Mouse (Mus musculus) left cerebral cortex, adult 11 months (tissue): Measurements from ENCODE around the gene Ttll10.

Source experiments
- DNase-seq: peaks from one replicate; pipeline ENCODE4 v3.0.0; 2022; ENCODE audit warnings: low spot score

Gene Ttll10

DNA sequence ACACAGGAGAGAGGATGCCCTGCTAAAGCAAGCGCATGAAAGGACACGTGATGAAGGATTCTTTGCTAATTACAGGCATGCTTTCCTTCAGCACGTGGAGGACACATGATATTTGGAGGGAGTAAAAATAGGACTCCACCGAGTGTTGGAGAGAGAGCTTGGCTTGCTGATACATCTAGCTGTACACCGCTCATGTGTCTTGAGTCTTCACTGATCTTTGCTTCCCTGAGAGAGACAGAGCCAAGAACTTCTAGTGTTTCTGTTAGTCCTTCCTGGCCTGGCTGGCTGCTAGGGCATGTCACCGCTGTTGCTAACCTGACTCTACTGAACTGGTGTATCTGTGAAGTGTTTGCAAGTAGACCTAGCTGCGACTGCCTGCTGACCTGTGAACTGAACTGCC lies 35.0 kb downstream of the Ttll10 start:
- no peak for DNase-seq

DNA sequence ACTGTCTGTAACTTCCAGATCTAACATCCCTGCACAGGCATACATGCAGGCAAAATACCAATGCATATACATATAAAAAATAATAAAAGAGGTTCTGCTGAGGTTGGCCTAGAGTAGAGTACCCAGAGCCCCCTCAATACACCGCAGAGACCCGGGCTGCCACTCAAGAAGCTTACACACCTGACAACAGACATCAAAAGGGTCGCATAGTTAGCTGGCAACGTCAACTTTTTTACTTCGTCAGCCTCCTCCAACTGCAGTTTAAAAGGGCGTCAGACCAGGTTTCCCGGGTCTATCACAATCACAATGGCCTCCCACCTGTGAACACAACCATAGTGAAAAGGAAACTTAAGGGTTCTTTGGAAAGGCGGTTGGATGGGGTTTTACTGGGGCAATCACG lies 35.7 kb downstream of the Ttll10 start:
- DNase-seq = no peak

DNA sequence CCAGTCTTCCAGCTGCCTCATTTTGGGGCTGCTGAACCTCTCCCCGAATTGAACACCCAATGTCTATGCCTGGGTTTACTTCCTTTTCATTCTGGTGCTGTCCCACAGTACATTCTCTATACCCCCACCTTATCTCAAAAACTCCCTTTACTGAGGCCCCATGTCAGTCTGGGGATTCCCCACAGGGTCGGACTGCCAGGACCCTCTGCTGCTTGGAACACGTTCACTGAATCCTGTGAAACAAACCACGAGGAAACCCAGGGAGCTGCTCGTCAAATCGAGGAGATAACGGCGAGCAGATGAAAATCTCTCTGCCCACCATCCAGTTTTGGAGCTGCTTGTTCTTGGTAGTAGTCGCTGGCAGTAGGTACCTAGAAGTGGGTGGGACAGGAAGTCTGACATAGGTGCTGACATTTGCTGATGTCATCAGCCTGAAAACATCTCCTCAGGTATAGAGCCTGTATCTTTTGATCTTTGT lies 37.2 kb downstream of the Ttll10 start:
- no peak for DNase-seq

DNA sequence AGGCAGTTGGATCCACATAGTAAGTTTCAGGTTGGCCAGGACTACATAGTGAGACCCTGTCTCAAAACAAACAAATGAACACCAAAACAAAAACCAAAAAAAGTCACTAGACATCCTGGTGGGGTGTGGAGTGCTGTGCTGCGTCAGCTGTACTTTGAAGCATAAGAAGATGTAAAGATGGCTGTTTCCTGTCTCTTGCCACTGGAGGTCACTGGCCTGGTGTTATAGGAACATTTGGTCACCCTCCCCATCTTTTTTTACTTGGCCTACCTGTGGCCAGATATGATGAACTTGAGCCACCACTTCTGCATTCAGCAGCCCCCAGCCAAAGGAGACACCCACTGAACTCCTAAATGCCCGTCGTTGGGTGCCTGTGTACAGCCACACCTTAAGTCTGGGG lies 37.8 kb downstream of the Ttll10 start:
- DNase-seq = no peak

DNA sequence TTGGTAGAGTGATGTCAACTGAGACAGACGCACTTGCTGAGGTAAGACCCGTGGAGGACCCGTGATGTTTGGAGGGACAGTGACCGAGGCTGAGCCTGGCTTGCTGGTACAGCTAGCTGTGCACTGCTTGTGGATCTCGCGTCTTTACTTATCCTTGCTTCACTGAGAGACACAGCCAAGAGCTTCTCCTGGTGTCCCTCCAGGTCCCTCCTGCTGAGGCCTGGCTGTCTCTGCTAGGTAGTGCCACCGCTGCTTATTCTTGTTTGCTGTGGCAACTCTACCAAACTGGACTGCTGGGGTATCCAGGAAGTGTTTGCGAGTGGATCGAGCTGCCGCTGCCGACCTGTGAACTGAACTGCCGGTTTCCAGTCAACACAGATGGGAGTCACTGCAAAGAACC lies 39.4 kb downstream of the Ttll10 start:
- no peak for DNase-seq

DNA sequence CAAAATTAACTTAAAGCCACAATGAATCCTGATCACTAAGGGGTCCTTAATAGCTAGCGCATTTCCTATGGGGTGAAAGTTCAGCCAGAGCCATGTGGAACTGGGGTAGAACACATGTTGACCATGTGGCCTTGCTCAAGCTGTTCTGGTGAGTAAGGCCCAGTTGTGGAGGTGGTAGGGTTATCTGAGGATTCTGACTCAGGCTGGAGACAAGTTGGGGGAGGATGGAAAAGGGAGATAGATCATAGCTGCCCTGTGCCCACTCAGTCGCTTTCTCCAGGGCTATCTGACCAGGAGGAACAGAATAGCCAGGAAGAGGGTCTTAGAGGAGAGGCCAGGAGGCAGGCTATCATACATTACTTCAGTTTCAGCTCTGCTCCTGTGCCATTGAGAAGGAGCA lies 44.8 kb downstream of the Ttll10 start:
- DNase-seq = no peak

DNA sequence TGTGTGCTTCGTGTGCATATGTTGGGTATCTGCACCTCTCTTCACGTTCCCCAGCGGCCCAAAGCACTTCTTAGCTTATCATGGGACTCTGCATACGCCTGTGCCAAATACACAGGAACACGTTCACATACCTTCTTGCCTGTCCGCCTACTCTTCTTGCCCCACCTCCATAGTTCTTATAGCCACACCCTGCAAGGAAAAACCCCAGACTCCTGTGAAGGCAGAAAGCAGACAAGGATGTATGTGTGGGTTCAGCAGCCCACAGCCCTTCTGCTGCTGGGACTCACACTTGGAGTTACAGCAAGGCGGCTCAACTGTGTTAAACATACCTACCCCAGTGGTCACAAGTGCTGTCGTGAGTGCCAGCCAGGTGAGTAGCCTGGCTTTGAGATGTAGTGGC lies 45.6 kb downstream of the Ttll10 start, which contains the start of gene Tnfrsf4:
Tnfrsf4 (plus strand) TSS at position 207 of the 400 bp plus-strand sequence.
- DNase-seq = peak; percentile 39

DNA sequence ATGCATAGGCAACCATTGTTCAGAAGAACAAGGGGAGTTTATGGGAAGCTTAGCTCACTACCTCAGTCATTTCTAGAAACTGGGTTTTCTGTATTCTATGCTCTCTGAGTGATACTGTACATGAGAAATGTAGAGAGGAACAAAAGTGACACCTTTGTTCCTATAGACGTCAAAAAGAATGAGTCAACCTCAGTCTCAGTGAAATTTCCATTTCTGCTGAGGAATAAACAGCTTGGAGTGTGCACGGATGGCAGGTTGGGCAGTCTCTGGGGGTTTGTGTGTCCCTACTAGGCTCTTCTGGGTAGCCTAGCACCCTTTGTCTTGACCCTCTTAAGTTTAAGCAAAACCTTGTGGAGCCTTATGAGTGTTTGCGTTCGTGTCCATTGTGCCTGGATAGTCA lies 50.8 kb downstream of the Ttll10 start:
- DNase-seq = no peak

DNA sequence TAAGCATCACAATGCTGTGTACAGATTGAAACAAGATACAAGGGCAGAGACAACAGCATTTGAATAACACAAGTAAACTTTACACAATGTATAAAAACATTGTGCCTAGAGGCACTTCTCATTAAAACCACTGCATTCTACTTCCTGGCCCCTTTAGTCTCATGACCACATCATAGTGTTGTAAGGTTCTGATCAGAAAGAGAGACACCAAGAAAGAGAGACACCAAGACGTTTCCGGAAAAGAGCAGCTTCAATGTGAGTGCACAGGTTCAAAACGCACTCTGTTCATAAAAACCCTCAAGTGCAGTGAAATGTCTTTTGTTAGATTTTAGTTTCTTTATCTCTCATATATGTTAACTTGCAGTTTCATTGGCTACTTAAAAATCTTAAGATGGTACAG lies 55.1 kb downstream of the Ttll10 start:
- DNase-seq = no peak

DNA sequence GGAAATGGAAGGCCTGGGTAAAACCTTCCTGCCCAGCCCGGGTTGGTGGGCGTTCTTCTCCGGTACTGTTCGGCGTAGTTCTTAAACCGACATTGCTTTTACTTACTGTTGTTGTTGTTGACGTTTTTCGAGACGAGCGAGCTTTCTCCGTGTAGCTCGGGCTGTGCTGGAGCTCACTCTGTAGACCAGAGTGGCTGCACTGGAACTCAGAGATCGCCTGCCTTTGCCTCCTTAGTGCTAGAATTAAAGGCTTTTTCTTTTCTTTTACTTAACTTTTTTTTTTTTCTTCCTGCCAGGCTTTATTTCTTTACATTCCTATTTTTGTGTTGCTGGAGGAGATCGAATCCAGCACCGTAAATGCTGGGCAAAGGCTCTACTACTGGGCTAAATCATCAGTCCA lies 65.6 kb downstream of the Ttll10 start:
- no peak for DNase-seq

DNA sequence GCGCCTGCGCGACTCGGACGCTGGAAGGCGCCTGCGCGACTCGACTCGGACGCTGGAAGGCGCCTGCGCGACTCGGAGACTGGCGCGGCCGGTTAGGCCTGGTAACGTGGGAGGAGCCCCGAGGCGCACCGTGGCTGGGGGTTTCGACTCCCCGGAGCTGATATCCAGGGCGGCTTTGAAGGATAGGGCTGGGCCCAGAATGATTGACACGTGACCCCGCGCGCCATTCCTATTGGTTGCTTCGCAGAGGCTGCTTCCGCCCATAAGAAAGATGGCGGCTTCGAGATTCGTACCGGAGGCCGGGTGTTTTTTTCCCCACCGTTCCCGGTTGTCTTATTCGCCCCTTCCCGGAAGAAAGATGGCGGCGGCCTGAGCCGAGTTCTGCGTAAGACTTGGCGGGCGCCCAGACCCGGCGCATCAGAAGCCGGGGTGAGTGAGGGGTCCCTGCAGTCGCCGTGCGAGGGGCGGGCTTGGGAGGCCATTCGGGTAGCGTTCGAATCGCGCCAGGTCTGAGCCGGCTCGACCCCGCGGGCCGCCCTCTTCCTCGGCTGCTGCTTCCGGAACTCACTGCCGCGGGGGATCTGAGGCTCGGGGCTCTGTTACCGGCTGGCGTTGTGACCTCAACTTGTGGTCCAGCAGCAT lies 66.2 kb downstream of the Ttll10 start:
- DNase-seq = peak; percentile 95

DNA sequence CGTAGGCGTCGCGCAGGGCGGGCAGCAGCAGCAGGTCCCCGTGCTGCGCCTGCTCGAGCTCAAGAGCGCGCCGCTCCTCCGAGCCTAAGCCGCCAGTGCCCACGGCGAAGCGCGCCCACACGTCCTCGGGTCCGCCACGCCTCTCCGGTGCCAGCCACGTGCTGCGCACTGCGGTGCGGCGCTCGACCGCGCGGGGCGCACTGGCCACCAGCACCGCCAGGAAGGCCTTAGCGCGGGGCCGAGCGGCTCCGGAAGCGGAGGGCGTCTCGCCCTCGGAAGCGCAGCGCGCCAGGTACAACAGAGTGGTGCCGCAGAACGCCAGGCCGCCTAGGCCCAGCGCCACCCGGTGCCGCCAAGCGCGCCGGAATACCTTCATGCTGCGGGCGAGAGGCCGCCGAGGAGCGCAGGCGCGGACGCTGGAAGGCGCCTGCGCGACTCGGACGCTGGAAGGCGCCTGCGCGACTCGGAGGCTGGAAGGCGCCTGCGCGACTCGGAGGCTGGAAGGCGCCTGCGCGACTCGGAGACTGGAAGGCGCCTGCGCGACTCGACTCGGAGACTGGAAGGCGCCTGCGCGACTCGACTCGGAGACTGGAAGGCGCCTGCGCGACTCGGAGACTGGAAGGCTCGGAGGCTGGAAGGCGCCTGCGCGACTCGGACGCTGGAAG lies 66.8 kb downstream of the Ttll10 start, which contains the start of the genes B3galt6 and Sdf4:
B3galt6 (minus strand) TSS at position 409 of the 665 bp plus-strand sequence.
Sdf4 (plus strand) TSS at position 632 of the 665 bp plus-strand sequence.
- DNase-seq = peak; percentile 83

DNA sequence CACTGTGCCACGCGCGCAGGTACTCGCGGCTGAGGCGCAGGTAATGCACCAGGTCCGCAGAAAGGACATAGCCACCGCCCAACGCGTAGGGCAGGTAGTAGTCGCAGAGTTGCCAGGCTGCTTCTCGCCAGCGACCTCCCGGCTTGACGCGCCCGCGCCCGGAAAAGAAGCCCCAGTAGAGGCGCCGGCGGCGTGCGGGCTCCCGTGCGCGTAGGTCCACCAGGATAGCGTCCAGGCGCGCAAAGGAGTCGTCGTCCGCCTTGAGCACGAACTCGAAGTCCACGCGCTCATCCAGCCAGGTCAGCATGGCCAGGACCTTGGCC lies 67.3 kb downstream of the Ttll10 start:
- DNase-seq = no peak

DNA sequence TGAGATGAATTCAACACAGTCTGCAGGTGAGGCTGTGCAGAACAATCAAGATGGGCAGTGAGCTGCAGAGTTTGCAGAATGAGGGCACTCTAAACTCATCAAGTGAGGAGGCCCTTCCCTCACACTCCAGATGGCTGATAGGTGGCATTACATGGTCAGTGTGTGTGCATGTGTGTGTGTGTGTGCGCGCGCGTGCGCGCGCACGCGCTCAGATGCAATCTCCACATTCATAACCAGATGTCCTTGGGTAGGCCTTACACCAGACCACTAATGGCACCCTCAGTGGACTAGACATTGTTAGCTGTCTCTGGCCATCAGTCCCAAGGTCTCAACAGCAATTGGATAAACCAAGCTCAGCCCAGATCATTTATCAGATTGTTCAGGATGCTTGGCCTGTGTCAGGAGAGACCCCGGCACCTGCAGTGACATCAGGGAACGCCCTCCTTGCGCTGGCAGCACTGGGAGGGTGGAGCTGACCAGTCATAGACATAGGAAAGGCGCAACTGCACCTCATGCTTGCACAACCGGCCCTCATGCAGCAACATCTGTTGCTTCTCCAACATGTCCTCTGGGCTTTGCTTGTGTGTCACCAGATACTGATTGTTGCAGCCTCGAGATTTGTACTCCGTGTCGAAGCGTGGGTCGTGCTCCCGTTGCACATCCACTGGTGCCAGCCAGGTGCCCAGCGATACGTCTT lies 67.9 kb downstream of the Ttll10 start:
- DNase-seq = peak; percentile 43
